Mouse (Mus musculus) midbrain, embryonic 14.5 days (tissue): ENCODE results near the gene Podxl2. TPM values are rescaled to one million over a fixed set of nuclear protein-coding genes. Genes with fewer than 3 reads are reported as not detected.

Experiments used
- ATAC-seq: fragments of 200-750 bp; cut with Nextera tagmentation; 2 replicates; pipeline ENCODE4 v1.8.0; 2017; ENCODE audit warnings: moderate number of reproducible peaks, moderate library complexity; ENCODE audit not compliant: low FRiP score, low TSS enrichment
- DNase-seq: peaks from one replicate; pipeline ENCODE4 v3.0.0-alpha.2; 2015
- H3K27ac ChIP-seq: fragments of 300-500 bp; sonication (generic); replicated peaks from 2 replicates; pipeline ENCODE4 v1.5.1; 2014; ENCODE audit warnings: mild to moderate bottlenecking, low read depth, low read length, moderate library complexity
- H3K27me3 ChIP-seq: fragments of 300-500 bp; sonication (generic); 2 replicates; pipeline ENCODE4 v1.6.1; 2014; ENCODE audit warnings: low read length, control low read depth, mixed read lengths; ENCODE audit not compliant: control insufficient read depth, insufficient read depth
- H3K36me3 ChIP-seq: fragments of 300-500 bp; sonication (generic); 2 replicates; pipeline ENCODE4 v1.6.1; 2014; ENCODE audit warnings: low read length, control low read depth; ENCODE audit not compliant: control insufficient read depth, insufficient read depth
- H3K4me1 ChIP-seq: fragments of 300-500 bp; sonication (generic); 2 replicates; pipeline ENCODE4 v1.6.1; 2014; ENCODE audit warnings: mild to moderate bottlenecking, antibody characterized with exemption, low read length, control low read depth; ENCODE audit not compliant: control insufficient read depth, insufficient read depth
- H3K4me2 ChIP-seq: fragments of 300-500 bp; sonication (generic); 2 replicates; pipeline ENCODE4 v1.6.1; 2014; ENCODE audit warnings: mild to moderate bottlenecking, low read length, moderate library complexity
- H3K4me3 ChIP-seq: fragments of 300-500 bp; sonication (generic); replicated peaks from 2 replicates; pipeline ENCODE4 v1.5.1; 2014; ENCODE audit warnings: low read depth, low read length
- H3K9ac ChIP-seq: fragments of 300-500 bp; sonication (generic); replicated peaks from 2 replicates; pipeline ENCODE4 v1.6.1; 2014; ENCODE audit warnings: mild to moderate bottlenecking, low read length, moderate library complexity
- H3K9me3 ChIP-seq: fragments of 300-500 bp; sonication (generic); 2 replicates; pipeline ENCODE4 v1.6.1; 2016; ENCODE audit warnings: low read length, control low read depth, mixed read lengths; ENCODE audit not compliant: control insufficient read depth
- WGBS: fragments of 180-500 bp; shearing (Covaris S2); extraction: QIAGEN DNeasy Blood & Tissue Kit; methylation state at CpG from one replicate; pipeline ENCODE4 v1.1.7; 2014; 5-methylcytosine and 5-hydroxymethylcytosine counted together
- polyA plus RNA-seq: library from polyadenylated mRNA; unstranded; fragments of >200 nt; fragmentation: Nextera tagmentation; extraction: Ambion mirVana; gene quantifications from 2 replicates; pipeline ENCODE4 v1.2.1, GENCODE M21; 2014

Gene Podxl2
- polyA plus RNA-seq, 1 experiment from 2014 or later, result 525 TPM

DNA sequence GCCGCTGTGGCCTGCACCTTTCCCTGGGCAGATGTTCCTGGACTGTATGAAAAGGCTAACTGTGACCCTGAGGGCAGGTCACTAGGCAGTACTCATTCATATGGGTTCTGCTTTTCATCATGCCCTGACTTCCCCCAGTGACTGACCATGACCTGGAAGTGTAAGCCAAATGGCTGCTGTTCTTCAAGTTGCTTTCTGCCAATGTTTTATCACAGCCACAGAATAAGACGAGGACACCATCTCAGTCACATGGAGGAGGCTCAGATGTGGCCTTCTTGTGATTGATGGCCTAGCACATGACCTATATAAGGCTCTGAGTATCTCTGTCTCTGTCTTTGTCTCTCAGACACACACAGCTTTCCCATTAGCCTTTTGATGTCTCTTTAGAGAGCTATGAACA, 27.3 kb downstream of the Podxl2 start:
- Histone ChIP-seq H3K27ac (no peak overlapping the region), H3K4me2 (no peak overlapping the region), H3K4me3 (no peak overlapping the region), H3K9ac (no peak overlapping the region), H3K4me1 (no peaks in the 10 kb centered on the region), H3K9me3 (no peaks in the 10 kb centered on the region), H3K27me3 (no peaks in the 10 kb centered on the region), H3K36me3 (peaks cover 83% of the 10 kb centered on the region)
- 79% methylated on average over 2 of the region's 2 CpGs for WGBS
- ATAC-seq (no peak), DNase-seq (no peak)

- Histone ChIP-seq H3K36me3 (peaks cover 68% of the 10 kb centered on the region), H3K4me3 (no peak overlapping the region), H3K9ac (no peak overlapping the region), H3K27me3 (no peaks in the 10 kb centered on the region), H3K4me1 (peaks cover 10% of the 10 kb centered on the region), H3K4me2 (no peak overlapping the region), H3K27ac (no peak overlapping the region), H3K9me3 (no peaks in the 10 kb centered on the region)
- ATAC-seq, result no peak
- DNase-seq, result no peak
- WGBS, result 87% methylated on average over 7 of the region's 7 CpGs
Observed at GRCm38 (mm10) chr6:88844901-88845565, 29.8 kb downstream of the Podxl2 start.

- no peaks in the 10 kb centered on the region for H3K9me3 ChIP-seq
- H3K9ac ChIP-seq, result no peak overlapping the region
- H3K27ac ChIP-seq, result no peak overlapping the region
- no peak for ATAC-seq
- peaks cover 64% of the 10 kb centered on the region for H3K36me3 ChIP-seq
- no peaks in the 10 kb centered on the region for H3K27me3 ChIP-seq
- H3K4me3 ChIP-seq, result no peak overlapping the region
- WGBS, result 74% methylated on average over 9 of the region's 9 CpGs
- no peak for DNase-seq
- H3K4me1 ChIP-seq, result peaks cover 10% of the 10 kb centered on the region
- H3K4me2 ChIP-seq, result no peak overlapping the region
Observed at GRCm38 (mm10) chr6:88843781-88844725, 30.8 kb downstream of the Podxl2 start.

GRCm38 (mm10) chr6:88843241-88843640, 31.6 kb downstream of the Podxl2 start:
- Histone ChIP-seq H3K36me3 (peaks cover 64% of the 10 kb centered on the region), H3K4me1 (peaks cover 10% of the 10 kb centered on the region), H3K27me3 (no peaks in the 10 kb centered on the region), H3K4me2 (peak overlapping the region; percentile 88), H3K27ac (peak overlapping the region; percentile 84; the same call in 1 of the 2 replicates), H3K4me3 (no peak overlapping the region), H3K9ac (no peak overlapping the region), H3K9me3 (no peaks in the 10 kb centered on the region)
- DNase-seq (peak; percentile 16), ATAC-seq (no peak)
- 68% methylated on average over 7 of the region's 7 CpGs for WGBS

DNA sequence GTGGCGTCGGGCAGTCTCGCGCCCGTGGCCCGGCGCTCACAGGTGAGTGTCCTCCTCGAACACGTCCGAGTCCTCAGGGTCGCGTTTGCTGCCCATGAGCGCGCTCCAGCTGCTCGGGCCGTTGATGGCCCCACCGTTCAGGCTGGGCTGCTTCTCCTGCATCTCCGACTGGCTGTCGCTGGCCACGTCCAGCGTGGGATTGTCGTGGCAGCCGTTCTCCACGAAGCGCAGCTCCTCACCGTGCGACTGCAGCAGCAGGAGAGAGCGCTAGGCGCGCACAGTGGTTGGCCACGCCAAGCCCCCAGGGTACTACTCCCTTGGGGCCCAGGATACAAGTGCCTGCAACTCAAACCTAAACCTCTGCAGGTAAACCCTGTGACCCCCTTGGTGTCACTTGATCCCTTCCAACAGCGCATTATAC, 32.1 kb downstream of the Podxl2 start:
- peak overlapping the region; percentile 74 for H3K4me3 ChIP-seq
- H3K27ac ChIP-seq, result peak overlapping the region; percentile 84
- H3K27me3 ChIP-seq, result no peaks in the 10 kb centered on the region
- H3K9ac ChIP-seq, result peak overlapping the region; percentile 52
- ATAC-seq (no peak), DNase-seq (no peak)
- peaks cover 10% of the 10 kb centered on the region for H3K4me1 ChIP-seq
- H3K9me3 ChIP-seq, result no peaks in the 10 kb centered on the region
- WGBS, result under 1% methylated on average over 32 of the region's 32 CpGs
- peak overlapping the region; percentile 88 for H3K4me2 ChIP-seq
- H3K36me3 ChIP-seq, result peaks cover 64% of the 10 kb centered on the region

DNA sequence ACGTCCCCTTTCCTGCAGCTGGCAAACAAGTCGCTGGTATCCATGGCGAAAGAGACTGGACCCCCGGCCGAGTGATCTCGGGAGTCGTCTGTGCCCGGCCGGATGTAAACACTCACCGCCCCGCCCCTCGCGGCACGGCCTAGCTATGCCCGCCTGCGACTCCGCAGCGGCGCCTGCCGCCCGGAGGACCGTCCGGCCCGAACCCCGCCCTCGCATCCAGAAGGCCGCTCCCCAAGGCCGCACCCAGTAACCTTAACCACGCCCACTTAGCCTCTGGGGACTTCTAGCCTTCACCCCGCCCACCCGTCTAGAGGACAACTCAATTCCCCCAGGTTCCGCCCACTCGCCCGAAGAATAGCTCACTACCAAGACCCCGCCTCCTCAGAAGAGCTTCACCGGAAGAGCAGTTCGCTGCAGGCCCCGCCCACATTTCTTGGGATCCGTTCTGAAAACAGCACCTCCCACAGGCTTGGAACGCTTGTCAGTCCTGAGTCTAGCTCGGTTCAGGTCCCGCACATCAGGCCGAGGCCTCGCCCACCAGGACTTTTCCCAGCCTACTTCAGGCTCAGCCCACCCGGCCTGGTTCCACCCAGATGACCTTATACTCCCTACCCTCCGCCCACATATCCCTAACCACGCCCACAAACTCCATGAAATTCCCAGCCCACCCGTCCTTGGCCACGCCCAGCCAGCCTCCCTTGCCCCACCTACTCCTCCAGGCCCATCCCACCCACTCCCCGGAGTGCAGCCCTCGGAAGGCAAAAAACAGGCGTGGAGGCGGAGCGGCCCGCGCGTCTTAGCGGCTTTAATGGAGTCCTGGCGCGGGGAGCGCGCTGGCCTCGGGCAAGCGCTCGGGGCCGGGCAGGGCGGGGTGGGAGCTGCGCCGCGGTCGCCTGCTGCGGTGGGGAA, 32.8 kb downstream of the Podxl2 start, which contains the start of gene Abtb1:
TSS of gene Abtb1 (minus strand) at position 204 of the 909 bp plus-strand sequence.
- peak within 1 kb of the TSS; percentile 84 for H3K27ac ChIP-seq
- H3K4me3 ChIP-seq, result peak within 1 kb of the TSS; percentile 74
- H3K9me3 ChIP-seq, result no peaks in the 10 kb centered on the region
- under 1% methylated on average over 72 of the region's 72 CpGs for WGBS
- no peaks in the 10 kb centered on the region for H3K27me3 ChIP-seq
- H3K4me1 ChIP-seq, result peaks cover 10% of the 10 kb centered on the region
- peak within 1 kb of the TSS; percentile 74 for H3K9ac ChIP-seq
- DNase-seq (peak; percentile 99), ATAC-seq (peak; percentile 93)
- peak within 1 kb of the TSS; percentile 88 for H3K4me2 ChIP-seq
- peaks cover 64% of the 10 kb centered on the region for H3K36me3 ChIP-seq

DNA sequence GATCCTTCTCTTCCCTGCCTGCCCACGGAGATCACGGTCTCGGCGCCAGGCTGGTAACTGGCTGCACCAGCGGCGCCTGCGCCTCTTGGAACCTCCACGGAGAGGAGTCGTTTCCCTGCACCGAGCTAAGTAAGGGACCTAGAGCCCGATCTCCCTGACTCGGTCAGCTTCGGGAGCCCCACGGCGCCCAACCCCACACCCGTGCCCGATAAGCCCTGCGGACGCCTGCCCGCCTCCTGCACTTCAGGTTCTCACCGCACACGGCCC, 33.4 kb downstream of the Podxl2 start:
- WGBS, result under 1% methylated on average over 22 of the region's 22 CpGs
- Histone ChIP-seq H3K9ac (peak overlapping the region; percentile 74), H3K9me3 (no peaks in the 10 kb centered on the region), H3K27me3 (no peaks in the 10 kb centered on the region), H3K4me2 (peak overlapping the region; percentile 88), H3K27ac (peak overlapping the region; percentile 84), H3K36me3 (peaks cover 64% of the 10 kb centered on the region), H3K4me3 (peak overlapping the region; percentile 74), H3K4me1 (peaks cover 10% of the 10 kb centered on the region)
- no peak for DNase-seq
- ATAC-seq, result peak; percentile 19

DNA sequence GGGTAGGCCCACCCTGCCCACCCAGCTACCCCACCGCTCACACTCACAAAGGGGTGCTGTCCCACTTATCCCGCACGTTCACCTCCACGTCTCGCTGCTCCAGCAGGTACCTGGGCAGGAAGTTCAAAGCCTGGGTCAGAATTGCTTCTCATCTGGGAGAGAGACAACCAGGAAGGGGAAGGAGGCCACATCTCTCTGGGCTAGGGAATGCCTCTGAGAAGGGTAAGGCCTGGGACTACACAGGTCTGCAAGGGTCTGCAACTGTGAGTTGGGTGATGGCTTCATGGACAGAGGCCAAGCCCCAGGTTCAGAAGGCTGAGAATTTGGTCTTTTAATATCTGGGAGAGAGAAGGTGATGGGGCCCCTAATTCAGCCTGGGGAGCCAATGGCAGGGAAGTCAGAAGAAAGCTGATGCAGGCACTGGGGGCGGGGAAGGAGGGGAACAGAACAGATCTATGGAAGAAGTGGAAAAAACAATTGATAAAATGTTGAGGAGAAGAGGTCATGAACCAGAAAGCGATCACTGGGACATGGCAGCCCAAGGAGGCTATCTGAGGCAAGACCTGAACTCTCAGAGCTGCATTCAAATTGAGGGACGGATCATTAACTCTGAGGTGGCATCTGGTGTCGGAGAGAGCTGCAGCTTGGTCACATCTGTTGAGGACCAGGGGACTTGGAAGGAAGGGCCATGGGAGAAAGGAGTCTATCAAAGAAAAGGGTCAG, 33.9 kb downstream of the Podxl2 start:
- WGBS, result 54% methylated on average over 9 of the region's 9 CpGs
- no peaks in the 10 kb centered on the region for H3K9me3 ChIP-seq
- H3K4me1 ChIP-seq, result peaks cover 10% of the 10 kb centered on the region
- peak overlapping the region; percentile 74 for H3K4me3 ChIP-seq
- DNase-seq, result no peak
- H3K27me3 ChIP-seq, result no peaks in the 10 kb centered on the region
- peak overlapping the region; percentile 74 for H3K9ac ChIP-seq
- H3K27ac ChIP-seq, result peak overlapping the region; percentile 84
- peaks cover 64% of the 10 kb centered on the region for H3K36me3 ChIP-seq
- peak overlapping the region; percentile 88 for H3K4me2 ChIP-seq
- ATAC-seq, result no peak
